Mouse (Mus musculus) yolk sac, embryonic 10.5 days (tissue): ENCODE measurements around the gene Gm42417.

Source experiments
- DNase-seq: peaks from one replicate; pipeline ENCODE4 v3.0.0-alpha.2; 2017; ENCODE audit warnings: low spot score

Gene Gm42417

DNA sequence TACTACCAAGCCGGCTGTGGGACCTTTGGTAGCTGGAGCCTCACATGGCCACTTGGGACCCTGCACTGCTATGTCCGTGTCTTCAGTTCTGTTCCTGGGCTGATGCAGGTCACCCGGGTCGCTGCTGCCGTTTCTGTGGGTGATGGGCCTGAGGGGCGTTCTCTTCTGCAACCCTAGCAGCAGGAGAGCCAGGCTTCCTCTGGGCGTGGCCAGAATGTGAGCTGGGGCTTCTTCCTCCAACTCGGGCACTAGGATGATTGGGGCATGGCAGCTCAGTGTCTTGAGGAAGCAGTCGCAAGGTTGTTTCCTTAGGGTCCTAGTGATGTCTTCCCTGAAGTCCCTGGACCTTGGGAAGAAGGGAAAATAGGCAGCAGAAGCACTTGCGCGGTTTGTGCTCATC is 19.6 kb downstream of the Gm42417 start:
- DNase-seq = no peak

DNA sequence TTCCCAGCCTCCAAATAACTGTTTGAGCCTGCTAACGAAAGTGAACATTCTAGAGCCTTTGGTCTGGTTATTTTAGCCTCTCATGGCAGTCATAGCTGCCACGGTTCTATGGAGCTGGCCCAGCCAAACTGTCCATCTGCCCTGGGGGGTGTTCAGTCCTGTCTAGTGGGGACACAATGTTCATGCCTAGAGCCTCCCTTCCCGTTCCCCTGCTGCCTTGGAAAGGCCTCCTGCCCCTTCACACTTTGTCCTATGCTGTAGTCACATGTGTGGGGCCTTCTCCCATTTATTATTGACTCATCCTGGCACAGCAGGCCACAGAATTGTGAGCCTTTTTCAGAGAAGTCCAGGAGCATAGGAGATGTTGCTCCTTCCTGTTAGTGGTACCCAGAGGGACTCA is 21.0 kb downstream of the Gm42417 start:
- no peak for DNase-seq

DNA sequence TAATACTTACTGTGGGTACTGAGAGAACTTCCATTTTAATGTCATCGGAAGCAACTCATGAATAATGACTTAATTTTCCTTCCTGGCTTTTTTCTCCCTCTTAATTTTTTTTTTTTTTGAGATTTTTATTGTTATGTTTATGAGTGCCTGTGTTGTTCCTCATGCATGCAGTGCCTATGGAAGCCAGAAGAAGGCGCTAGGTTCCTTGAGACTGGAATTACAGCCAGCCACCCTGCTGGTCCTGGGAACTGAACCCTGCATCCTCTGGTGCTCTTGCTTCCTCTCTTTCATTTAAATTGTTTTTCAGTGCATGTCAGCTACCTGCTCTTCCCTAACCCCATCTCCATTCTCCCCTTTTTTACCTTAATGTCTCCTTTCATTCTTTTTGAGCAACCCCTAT is 25.5 kb downstream of the Gm42417 start:
- DNase-seq = no peak

DNA sequence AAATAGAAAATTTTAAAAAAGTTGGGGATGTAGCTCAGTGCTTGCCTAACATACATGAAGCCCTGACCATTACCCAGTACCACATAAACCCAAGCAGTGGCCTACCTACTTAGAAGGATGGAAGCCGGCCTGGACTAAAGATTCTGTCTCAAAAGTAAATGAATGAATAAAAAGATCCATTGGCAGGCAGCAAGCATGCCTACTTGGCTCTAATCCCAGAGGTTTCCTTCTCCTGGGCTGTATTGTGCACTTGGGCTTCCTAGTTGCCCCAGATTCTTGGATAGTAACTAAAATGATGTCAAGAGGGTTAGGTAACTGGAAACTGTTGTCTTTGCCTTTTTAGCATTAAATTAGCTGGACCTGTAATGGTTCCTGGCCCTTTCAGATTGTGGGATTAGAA is 25.9 kb downstream of the Gm42417 start:
- DNase-seq = no peak

DNA sequence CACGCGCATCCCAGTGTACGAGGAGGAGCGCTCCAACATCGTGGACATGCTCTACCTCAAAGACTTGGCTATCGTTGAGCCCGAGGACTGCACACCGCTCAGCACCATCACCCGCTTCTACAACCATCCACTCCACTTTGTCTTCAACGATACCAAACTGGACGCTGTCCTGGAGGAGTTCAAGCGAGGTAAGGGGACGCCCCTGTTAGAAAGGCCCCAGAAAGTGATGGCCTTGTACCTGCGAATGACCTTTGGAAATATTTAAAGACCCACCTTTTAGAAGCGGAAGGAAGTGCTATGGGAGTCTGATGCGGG is 26.3 kb downstream of the Gm42417 start:
- no peak for DNase-seq

DNA sequence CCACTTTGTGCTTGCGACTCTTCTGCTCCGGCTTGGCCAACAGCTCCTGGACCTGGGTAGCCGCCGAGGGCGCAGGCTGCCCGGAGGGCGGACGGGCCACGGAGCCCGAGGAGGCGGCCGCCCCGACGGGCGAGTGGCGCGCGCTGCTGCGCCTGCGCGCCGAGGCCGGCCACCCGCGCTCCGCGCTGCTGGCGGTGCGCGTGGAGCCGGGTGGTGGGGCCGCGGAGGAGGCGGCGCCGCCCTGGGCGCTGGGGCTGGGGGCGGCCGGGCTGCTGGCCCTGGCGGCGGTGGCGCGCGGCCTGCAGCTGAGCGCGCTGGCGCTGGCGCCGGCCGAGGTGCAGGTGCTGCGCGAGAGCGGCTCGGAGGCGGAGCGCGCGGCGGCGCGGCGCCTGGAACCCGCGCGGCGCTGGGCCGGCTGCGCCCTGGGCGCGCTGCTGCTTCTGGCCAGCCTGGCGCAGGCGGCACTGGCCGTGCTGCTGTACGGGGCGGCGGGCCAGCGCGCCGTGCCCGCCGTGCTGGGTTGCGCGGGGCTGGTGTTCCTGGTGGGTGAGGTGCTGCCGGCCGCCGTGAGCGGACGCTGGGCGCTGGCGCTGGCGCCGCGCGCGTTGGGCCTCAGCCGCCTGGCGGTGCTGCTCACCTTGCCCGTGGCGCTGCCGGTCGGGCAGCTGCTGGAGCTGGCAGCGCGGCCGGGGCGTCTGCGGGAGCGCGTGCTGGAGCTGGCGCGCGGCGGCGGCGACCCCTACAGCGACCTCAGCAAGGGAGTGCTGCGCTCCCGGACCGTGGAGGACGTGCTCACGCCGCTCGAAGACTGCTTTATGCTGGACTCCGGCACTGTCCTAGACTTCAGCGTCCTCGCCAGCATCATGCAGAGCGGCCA is 26.9 kb downstream of the Gm42417 start:
- DNase-seq = peak; percentile 51

DNA sequence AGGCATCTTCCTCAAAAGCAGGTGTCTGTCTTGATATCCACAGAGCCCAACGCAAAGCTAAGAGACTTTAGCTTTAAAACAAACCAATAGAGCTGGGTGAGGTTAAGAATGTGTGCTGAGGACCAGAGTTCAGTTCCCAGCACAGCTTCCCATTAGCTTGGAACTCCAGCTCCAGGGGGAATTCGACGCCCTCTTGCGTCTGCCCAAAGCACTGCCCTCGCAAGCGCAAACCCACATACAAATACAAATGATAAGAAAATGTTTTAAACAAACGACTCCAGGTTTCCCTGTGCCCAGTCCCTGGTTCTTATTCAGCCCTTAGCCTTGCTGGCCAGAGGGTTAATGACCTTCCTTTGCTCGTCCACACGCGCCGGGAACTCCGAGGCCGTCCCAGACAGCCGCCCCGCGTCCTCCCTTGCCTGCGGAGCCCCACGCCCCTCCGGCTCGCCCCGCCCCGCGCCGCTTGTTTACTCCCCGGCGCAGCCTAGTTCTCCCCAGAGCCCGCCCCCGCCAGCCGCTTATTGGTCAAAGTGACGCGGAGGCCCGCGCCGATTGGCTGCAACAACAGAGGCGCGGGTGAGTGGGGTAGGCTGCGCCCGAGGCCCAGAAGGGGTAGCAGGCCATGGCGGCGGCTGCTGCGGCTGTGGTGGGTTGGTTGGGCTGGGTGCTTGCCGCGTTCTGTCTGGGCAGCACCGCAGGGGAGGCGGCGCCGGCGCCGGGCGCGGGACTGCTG is 27.8 kb downstream of the Gm42417 start, which contains the start of gene Cnnm3:
TSS of gene Cnnm3 (plus strand) at position 579 of the 733 bp plus-strand sequence.
- DNase-seq = peak; percentile 99

DNA sequence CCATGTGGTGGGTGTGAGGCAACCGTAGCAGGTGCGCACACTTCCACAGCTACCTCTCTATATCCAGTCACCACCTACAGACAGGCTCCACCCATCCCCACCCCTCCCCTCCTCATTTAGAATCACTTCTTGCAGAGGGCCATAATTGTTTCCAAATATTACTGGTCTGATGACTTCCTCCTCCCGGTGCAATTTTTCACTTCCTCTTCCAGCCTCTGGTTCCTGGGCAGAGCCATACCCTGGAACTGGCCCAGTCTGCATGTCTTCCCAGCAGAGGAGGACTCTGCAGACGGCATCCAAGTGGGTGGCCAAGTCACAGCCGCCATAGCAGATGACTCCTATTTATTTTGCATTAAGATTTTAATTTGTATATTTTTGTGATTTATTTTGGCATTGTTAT is 31.0 kb downstream of the Gm42417 start:
- no peak for DNase-seq

DNA sequence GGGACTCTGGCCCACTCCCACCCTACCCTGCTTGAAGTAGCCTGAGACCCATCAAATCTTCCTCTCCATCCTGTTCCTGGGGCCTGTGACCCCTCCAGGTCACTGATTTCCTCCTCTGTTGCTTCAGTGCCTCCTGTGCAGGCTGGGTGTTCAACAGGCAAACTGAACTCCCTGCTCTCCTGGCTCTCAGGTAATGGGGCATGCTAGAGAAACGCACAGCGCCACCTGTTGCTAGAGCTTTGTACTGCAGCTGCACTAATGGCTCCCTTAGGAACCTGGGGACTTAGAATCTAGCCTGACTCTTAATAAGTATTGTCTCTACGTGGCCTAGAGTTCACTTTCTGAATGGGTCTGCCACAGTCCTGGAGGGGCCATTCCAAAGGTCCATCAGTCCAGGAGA is 38.0 kb downstream of the Gm42417 start:
- peak; percentile 45 for DNase-seq

DNA sequence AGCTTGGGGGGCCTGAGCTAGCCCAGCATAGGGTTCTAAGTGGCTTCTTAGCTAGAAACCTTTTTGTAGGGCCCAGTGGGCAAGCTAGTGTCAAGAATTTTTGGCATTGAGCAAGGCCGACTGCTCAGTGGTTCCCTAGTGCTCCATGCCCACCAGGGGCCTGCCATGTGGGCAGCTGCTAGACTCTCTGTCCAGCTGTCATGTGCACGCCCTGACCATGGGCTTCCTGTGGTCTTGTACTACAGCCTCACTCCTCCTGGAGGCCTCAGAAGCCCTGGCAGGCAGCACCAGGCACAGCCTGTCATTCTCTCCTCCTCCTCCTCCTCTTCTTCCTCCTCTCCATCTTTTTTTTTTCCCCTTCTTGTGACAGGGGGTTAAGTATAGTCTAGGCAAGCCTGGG is 41.9 kb downstream of the Gm42417 start:
- no peak for DNase-seq

DNA sequence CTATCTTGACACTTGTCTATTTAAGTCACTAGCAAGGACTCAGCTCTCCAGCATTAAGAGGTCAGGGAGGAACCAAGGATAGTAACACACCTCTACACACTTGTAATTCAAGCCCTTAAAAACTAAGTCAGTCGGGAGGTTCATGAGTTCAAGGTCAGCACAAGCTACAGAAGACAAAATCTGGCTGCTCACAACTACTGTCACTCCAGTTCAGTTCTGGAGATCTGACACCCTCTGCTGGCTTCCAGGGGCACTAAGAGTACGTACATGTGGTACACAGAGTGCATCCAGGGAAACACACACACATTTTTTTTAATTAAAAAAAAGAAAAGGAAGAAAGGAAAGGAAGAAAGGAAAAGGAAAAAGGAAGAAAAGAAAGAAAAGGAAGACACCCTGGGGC is 42.5 kb downstream of the Gm42417 start:
- no peak for DNase-seq

DNA sequence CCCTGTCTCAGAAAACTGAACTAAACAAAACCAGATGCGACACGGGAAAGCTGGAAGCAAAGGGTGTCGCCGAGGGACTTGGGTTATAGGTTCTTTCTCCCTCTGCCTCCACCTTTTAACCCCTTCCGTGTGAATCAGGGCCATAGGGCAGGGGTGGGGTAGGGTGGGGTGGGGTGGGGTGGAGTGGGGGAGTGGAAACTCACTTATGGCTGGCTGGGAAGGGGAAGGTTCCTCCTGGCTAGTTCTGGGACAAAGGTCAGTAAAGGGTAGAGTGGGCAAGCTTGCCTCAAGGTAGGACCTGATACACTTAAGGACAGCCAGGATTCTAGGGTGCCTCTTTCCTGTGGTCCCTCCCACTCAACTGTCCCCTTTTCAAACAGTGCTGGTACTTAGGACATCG is 45.9 kb downstream of the Gm42417 start:
- no peak for DNase-seq

DNA sequence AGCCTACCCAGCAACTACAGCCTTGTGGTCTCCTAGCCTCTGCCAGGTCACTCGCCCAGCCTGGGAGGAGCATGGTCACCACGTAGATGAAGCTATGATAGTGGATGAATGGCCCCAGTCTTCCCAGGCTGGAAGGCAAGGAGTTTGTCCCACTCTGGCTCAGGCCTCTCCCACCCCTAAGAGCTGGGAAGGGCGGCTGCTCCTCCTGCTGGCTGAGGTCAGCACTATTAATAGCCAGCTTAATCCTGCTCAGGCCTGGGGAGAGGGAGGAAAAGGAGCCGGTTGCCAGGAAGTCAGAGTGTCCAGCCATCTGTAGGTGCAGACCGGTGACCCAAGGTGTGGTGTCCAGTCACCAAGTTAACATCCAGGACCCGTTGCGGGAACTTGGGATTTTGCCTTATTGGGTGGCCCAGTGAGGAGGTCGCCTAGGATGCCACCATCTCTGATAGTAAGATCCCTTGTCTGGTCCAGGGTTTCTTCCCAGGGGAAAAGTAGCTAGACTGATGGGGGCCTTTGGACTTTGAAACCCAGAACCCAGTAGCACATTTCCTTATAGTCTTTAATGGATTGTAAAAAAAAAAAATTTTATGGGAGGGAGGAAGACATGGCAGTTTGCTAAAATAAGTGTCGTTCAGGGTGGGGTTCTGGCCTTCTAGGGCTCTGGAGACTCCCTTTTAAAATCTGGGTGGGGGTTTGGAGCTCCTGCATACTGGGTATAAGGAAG is 46.7 kb downstream of the Gm42417 start:
- DNase-seq = peak; percentile 42

DNA sequence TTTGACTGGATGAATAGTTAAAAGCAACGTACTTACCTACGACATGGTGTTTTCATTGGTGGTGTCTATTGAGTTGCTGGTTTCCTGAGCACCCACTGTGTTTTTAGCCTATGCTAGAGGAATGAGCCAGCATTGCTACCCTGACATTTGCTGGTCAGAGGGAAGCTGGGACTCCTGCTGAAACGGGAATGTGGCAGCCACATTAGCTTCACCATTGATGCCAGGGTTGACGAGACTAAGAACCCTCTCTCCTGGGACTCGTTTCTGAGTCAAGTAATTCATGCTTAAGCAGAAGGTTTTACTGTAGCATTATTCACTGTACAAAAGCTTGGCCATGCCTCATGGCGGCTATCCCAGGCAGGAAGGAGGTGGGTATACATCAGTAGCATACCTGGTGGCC is 49.6 kb downstream of the Gm42417 start:
- DNase-seq = no peak

DNA sequence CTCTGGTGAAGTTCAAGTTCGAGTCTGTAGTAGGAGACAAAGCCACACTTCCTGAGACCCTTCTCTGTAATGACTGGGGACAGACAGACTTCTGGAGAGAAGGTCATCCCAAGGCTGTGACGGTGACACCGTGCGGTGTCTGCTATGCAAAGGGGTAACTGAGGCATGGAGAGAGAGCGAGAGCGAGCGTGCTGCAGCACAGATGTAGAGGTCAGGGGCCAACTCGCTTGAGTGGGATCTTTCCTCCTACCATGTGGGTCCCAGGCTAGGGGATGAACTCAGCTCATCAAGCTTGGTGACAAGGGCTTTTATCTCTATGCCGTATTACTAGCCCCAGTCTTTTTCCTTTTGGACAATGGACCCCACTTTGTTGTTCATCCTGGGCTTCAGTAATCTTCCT is 52.1 kb downstream of the Gm42417 start:
- no peak for DNase-seq

DNA sequence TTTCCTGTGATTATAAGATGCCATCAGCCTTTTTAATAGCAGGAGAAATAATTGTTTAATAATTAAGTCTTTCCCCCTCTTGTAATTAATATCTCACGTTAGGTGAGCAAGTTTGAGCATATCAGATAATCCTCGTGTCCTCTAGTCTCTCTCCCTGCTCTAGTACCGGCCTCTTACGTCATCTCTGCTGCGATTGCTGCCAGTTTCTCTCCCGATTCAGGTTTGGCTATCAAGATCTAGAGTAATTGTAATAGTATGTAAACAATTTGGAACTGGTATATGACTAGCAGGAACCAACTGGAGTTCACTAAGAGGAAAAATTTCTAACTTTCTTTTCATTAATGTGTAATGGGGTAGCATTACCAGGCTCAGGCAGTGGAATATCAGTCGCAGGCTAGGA is 54.1 kb downstream of the Gm42417 start:
- DNase-seq = no peak

DNA sequence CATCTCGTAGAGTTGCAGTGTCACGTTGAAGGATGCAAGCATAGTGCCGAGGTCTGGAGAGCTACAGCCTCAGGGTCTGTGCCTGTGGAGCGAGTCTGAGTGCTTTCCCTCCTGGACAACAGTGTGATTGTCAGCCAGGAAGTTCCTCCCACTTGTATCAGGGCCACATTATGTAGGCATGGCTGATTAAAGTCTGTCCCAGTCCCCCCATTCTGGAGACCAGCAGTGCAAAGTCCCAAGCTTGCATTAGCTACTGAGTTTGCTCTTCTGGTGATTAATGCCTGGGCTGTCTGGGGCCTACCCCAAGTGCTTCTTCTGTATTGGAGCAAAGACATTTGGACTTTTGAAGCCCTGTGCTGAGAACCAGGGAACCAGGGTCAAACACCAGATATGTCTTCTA is 55.4 kb downstream of the Gm42417 start:
- no peak for DNase-seq
